Mouse (Mus musculus) thymus, adult 2 months (tissue): ENCODE data around the gene Clec2d.

Experiments
- CTCF ChIP-seq: fragments of 200-500 bp; IDR thresholded peaks from 2 replicates; pipeline ENCODE4 v1.5.1; 2012; ENCODE audit warnings: mild to moderate bottlenecking, control low read depth, low read length, moderate library complexity, borderline replicate concordance; ENCODE audit not compliant: control insufficient read depth, poor library complexity, insufficient read depth; ENCODE audit errors: extremely low read depth
- POLR2A ChIP-seq: fragments of 200-500 bp; IDR thresholded peaks from 2 replicates; pipeline ENCODE4 v1.6.1; 2012; ENCODE audit warnings: mild to moderate bottlenecking, low read length, control low read depth, moderate library complexity; ENCODE audit not compliant: control insufficient read depth, poor library complexity, insufficient read depth; ENCODE audit errors: extremely low read depth

DNA sequence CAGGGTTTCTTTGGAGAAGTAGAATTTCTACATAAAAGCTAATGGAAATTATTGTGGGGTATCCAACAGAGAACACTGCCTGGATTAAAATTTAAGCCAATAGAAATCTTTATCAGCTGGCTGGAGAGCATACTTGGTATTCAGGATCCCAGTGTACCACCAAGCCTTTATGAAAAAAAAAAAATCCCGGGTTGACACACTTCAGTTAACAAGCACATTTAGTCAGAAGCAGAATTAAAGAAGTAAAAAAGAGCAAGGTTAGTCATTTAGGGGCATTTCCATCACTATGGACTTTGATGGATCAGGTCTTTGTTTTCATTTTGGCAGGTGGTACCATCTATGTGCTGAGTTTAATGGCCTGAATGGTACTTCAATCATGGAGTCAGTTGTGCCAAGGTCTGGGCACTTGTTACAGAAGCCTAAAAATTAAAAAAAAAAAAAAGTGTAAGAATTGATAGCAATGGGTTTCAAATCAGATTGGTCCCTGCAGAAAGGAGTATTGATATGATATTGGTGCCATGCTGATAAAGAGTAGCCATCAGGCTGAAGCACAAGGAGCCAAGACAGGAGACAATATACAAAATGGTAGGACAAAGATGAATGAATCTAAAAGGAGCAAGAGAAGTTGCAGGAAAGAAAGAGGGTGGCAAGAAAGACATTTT is 29.5 kb downstream of the Clec2d start:
- TF ChIP-seq POLR2A (no peak), CTCF (no peak)
